Mouse (Mus musculus) midbrain, embryonic 11.5 days (tissue): ENCODE results near the gene Tmem270. TPM values are rescaled to one million over a fixed set of nuclear protein-coding genes. Genes with fewer than 3 reads are reported as not detected.

Experiments
- ATAC-seq: fragments of 200-750 bp; cut with Nextera tagmentation; 2 replicates; pipeline ENCODE4 v1.8.0; 2017; ENCODE audit warnings: moderate TSS enrichment, moderate library complexity; ENCODE audit not compliant: low FRiP score
- DNase-seq: peaks from one replicate; pipeline ENCODE4 v3.0.0; 2015; ENCODE audit warnings: low spot score; ENCODE audit errors: missing footprints
- H3K27ac ChIP-seq: fragments of 300-500 bp; sonication (generic); 2 replicates; pipeline ENCODE4 v1.5.1; 2014; ENCODE audit warnings: low read depth, low read length
- H3K27me3 ChIP-seq: fragments of 300-500 bp; sonication (generic); 2 replicates; pipeline ENCODE4 v1.6.1; 2014; ENCODE audit warnings: mild to moderate bottlenecking, low read length, moderate library complexity, mixed read lengths; ENCODE audit not compliant: control insufficient read depth, insufficient read depth
- H3K36me3 ChIP-seq: fragments of 300-500 bp; sonication (generic); 2 replicates; pipeline ENCODE4 v1.6.1; 2014; ENCODE audit warnings: mild to moderate bottlenecking, low read length, moderate library complexity, mixed read lengths; ENCODE audit not compliant: control insufficient read depth, insufficient read depth
- H3K4me1 ChIP-seq: fragments of 300-500 bp; sonication (generic); 2 replicates; pipeline ENCODE4 v1.6.1; 2014; ENCODE audit warnings: low read length; ENCODE audit not compliant: control insufficient read depth, insufficient read depth
- H3K4me2 ChIP-seq: fragments of 300-500 bp; sonication (generic); 2 replicates; pipeline ENCODE4 v1.6.1; 2014; ENCODE audit warnings: mild to moderate bottlenecking, moderate library complexity
- H3K4me3 ChIP-seq: fragments of 300-500 bp; sonication (generic); 2 replicates; pipeline ENCODE4 v1.5.1; 2014; ENCODE audit warnings: low read depth, low read length
- H3K9ac ChIP-seq: fragments of 300-500 bp; sonication (generic); 2 replicates; pipeline ENCODE4 v1.6.1; 2014; ENCODE audit warnings: low read length
- H3K9me3 ChIP-seq: fragments of 300-500 bp; sonication (generic); 2 replicates; pipeline ENCODE4 v1.6.1; 2016; ENCODE audit warnings: low read length; ENCODE audit not compliant: control insufficient read depth
- WGBS: fragments of 180-500 bp; shearing (Covaris S2); extraction: QIAGEN DNeasy Blood & Tissue Kit; methylation state at CpG from one replicate; pipeline ENCODE4 v1.1.7; 2014; 5-methylcytosine and 5-hydroxymethylcytosine counted together
- polyA plus RNA-seq: library from polyadenylated mRNA; unstranded; fragments of >200 nt; fragmentation: Nextera tagmentation; extraction: Ambion mirVana; gene quantifications from 2 replicates; pipeline ENCODE4 v1.2.1, GENCODE M21; 2014

Gene Tmem270
- polyA plus RNA-seq, 1 experiment from 2014 or later = not detected

DNA sequence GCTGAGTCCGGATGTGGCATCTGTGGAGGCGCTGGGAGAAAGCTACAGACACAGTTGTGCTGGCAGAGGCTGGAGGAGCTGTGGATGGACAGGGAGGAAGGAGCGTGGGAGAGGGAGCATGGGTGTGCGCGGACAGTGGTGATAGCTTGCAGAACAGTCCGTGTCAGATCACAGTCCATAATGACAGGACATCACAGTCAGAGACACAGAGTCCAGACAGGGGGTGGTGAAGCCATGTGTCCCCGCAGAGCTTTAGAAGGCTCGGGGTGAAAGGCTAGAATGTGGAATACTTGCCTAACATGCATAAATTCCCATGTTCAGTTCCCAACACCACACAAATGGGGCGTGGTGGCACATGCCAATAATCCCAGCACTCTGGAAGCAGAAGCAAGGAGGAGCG is 29.7 kb downstream of the Tmem270 start:
- H3K27ac ChIP-seq = no peak overlapping the region
- H3K4me2 ChIP-seq = no peak overlapping the region
- WGBS = 82% methylated on average over 10 of the region's 10 CpGs
- no peaks in the 10 kb centered on the region for H3K9me3 ChIP-seq
- no peaks in the 10 kb centered on the region for H3K27me3 ChIP-seq
- H3K9ac ChIP-seq = no peak overlapping the region
- no peaks in the 10 kb centered on the region for H3K36me3 ChIP-seq
- ATAC-seq (no peak), DNase-seq (no peak)
- no peaks in the 10 kb centered on the region for H3K4me1 ChIP-seq
- no peak overlapping the region for H3K4me3 ChIP-seq

DNA sequence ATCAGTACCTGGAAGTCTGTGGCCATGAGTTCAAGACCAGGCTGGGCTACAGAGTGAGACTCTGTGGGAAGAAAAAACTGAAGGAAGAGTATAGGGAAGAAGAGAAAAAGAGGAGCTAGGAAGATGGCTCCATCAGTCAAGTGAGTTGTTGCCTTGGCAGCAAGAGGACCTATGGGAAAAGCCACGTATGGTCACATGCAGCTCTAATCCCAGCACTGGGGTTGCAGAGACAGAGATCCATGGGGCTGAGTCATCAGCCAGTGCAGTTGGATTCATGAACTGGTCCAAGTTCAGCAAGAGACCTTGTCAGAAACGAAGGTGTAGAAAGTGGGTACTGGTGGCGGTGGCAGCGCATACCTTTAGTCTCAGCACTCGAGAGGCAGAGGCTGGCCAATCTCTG is 31.3 kb downstream of the Tmem270 start:
- H3K27me3 ChIP-seq = no peaks in the 10 kb centered on the region
- H3K4me2 ChIP-seq = no peak overlapping the region
- 85% methylated on average over 5 of the region's 5 CpGs for WGBS
- H3K9ac ChIP-seq = no peak overlapping the region
- no peaks in the 10 kb centered on the region for H3K9me3 ChIP-seq
- H3K4me3 ChIP-seq = no peak overlapping the region
- ATAC-seq (no peak), DNase-seq (no peak)
- H3K27ac ChIP-seq = no peak overlapping the region
- no peaks in the 10 kb centered on the region for H3K4me1 ChIP-seq
- no peaks in the 10 kb centered on the region for H3K36me3 ChIP-seq

DNA sequence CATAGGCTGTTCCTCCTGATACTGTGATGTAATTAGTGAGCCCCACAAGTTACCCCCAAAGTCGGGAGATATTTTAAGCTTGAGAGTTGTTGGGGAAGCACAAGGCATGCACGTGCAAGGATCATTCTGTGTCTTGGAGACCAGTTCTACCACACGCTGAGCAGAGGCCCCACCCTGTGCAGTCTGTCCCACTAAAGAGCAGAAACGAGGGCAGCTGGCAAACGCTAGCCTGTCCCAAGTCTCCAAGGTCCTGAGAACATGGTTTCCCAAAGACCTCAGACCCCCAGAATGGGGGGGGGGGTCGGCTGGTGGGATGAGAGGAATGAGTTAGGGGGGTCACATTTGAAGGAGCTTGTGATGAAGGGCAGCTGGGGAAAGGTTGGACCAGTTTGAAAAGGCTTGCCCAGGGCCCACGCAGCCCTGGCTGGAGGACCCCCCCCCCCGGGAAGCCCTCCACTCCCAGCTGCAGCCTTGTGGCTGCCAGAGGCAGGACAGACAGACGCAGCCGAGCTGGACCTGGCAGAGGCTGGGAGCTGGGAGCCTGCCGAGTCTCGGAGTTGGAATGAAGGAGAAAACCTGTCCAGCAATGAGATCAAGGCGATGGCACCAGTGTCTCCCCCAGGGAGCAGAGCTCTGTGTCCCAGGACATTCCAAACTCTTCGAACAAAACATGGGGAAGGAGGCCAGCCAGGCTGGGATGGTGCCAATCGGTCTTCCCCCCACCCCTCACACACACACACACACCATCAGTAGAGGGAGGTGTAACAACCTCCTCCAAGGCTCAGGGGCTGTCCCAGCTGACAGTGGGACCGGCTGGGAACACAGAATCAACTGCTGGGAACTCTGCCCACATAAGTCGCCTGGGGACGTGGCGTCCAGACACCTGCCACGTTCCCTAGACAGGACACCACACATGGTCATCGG is 32.3 kb downstream of the Tmem270 start:
- Histone ChIP-seq H3K9me3 (no peaks in the 10 kb centered on the region), H3K9ac (no peak overlapping the region), H3K27ac (no peak overlapping the region), H3K4me1 (no peaks in the 10 kb centered on the region), H3K27me3 (no peaks in the 10 kb centered on the region), H3K4me2 (no peak overlapping the region), H3K4me3 (no peak overlapping the region), H3K36me3 (no peaks in the 10 kb centered on the region)
- WGBS = 80% methylated on average over 21 of the region's 21 CpGs
- ATAC-seq (no peak), DNase-seq (peak; percentile 77)

DNA sequence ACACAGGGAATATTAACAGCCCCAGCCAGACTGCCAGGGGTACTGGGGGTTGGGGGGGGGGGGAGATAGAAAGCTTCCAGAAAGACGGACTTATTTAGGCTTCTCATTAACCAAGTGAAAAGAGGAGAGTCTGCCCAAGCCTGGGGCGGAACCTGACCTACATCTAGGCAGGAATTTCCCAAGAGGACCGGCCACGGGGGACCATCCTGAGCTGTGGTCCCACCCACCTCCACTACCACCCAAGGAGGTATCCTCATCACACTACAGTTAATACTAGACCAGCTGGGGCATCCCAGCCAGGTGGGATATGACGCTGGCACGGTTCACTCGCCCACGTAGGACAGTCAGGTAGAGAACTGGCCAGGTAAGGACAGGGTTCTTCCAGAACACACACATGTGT is 33.5 kb downstream of the Tmem270 start:
- WGBS = 87% methylated on average over 8 of the region's 8 CpGs
- peak; percentile 17 for DNase-seq
- H3K4me2 ChIP-seq = no peak overlapping the region

DNA sequence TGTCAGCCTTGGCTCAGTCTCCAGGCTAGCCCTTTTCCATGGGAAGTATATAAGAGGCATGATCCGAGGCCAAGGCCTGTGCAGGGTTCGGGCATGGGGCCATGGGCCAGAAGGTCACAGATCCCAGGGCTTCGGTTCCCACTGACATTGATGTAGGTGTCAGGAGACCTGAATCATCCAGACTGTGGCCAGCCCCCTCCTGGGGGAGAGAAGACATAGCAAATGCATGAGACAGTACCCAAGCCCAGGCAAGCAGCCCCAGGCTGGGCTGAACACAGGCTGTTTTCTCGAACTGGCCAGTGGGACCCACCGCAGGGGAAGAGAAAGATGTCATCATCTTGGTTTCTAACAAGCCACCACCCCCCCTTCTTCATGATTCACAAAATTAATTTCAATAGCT is 33.9 kb downstream of the Tmem270 start:
- no peak for DNase-seq
- Histone ChIP-seq H3K4me3 (no peak overlapping the region), H3K9ac (no peak overlapping the region), H3K9me3 (no peaks in the 10 kb centered on the region), H3K36me3 (no peaks in the 10 kb centered on the region), H3K4me1 (no peaks in the 10 kb centered on the region), H3K4me2 (no peak overlapping the region), H3K27me3 (no peaks in the 10 kb centered on the region), H3K27ac (no peak overlapping the region)
- WGBS = 71% methylated on average over 5 of the region's 5 CpGs
- ATAC-seq = no peak

More for the DNA sequence above, 33.5 kb downstream of the Tmem270 start:
- Histone ChIP-seq H3K9me3 (no peaks in the 10 kb centered on the region), H3K27ac (no peak overlapping the region), H3K9ac (no peak overlapping the region), H3K4me3 (no peak overlapping the region), H3K36me3 (no peaks in the 10 kb centered on the region), H3K27me3 (no peaks in the 10 kb centered on the region), H3K4me1 (no peaks in the 10 kb centered on the region)
- ATAC-seq = no peak

DNA sequence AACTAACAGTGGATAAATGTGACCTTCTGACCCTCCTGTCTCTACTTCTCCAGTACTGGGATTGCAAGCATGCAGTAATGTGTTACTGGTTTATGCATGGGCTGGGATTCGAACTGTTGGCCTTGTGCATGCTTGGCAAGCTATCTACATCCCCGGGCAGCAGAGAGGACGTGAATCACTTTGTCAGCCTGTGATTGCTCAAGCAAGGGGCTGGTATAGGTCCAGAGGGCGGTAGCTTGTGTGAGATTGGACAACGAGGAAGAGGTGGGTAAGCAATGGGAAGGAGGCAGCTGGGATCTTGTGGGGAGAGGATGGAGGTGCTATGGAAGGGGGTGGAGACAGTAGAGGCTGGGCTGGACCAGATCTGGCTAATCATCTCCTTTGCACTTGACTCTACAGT is 38.0 kb downstream of the Tmem270 start:
- DNase-seq (peak; percentile 33), ATAC-seq (no peak)
- Histone ChIP-seq H3K4me2 (no peak overlapping the region), H3K4me1 (no peaks in the 10 kb centered on the region), H3K9me3 (no peaks in the 10 kb centered on the region), H3K27me3 (no peaks in the 10 kb centered on the region), H3K27ac (no peak overlapping the region), H3K9ac (no peak overlapping the region), H3K36me3 (no peaks in the 10 kb centered on the region), H3K4me3 (no peak overlapping the region)
- WGBS = 80% methylated on average over 5 of the region's 5 CpGs

DNA sequence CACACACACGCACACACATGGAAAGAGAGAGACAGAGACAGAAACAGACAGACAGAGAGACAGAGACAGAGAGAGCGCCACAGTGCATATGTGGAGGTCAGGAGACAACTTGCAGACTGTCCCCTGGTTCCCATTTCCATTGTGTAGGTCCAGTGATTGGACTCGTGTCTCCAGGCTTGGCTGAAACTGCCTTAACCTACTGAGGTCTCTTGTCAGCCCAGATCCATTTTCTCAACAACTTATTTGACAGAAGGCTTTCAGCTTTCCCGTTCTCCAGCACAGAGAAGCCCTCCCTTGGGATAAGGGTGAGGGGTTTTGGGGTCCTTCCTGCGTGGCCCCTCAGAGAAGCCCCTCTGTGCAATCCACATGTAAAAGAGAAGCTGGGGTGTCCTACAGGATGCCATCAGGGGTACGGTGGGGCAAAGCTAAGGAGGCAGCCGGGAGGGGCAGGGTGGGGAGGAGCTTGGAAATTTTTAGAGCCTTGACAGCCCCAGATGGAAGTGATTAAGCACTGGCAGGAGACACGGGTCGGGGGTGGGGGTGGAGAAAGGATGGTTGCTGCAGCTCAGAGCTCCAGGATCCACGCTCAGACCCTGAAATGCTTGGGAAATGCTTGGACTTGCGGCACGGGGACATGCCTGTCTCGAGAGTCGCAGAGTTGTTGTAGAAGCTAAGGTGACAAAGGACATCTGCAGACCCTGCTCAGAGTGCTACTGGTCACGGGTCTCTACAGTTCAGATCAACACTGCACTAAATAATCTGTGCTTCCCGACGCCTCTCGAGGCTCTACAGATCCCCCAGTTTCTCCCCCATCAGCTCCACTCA is 39.0 kb downstream of the Tmem270 start:
- H3K4me2 ChIP-seq = no peak overlapping the region
- H3K9me3 ChIP-seq = no peaks in the 10 kb centered on the region
- 67% methylated on average over 18 of the region's 18 CpGs for WGBS
- ATAC-seq (no peak), DNase-seq (peak; percentile 74)
- no peaks in the 10 kb centered on the region for H3K4me1 ChIP-seq
- no peak overlapping the region for H3K27ac ChIP-seq
- H3K27me3 ChIP-seq = no peaks in the 10 kb centered on the region
- H3K4me3 ChIP-seq = no peak overlapping the region
- no peak overlapping the region for H3K9ac ChIP-seq
- no peaks in the 10 kb centered on the region for H3K36me3 ChIP-seq

DNA sequence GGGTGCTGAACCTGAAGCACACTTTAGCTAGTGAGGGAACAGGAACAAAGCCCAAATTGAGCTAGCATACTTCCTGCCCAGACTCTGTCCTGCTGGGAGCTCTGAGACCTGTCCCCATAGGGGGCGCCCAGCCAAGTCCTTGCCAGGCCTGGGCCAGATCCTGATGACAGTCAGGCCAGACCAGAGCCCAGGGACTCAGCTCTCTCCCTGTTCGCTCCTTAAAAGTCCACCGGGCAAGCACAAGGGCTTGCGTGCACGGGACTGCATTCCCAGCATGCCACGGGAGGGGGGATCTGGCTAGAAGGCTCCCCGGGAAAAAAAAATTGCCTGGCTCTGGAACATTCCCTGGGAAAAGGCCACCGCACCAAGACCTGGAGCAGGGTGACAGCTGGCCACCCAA is 41.4 kb downstream of the Tmem270 start:
- Histone ChIP-seq H3K4me3 (no peak overlapping the region), H3K27me3 (no peaks in the 10 kb centered on the region), H3K9ac (no peak overlapping the region), H3K27ac (no peak overlapping the region), H3K9me3 (no peaks in the 10 kb centered on the region), H3K4me2 (no peak overlapping the region), H3K4me1 (no peaks in the 10 kb centered on the region), H3K36me3 (no peaks in the 10 kb centered on the region)
- DNase-seq (peak; percentile 57), ATAC-seq (no peak)
- 52% methylated on average over 8 of the region's 8 CpGs for WGBS

DNA sequence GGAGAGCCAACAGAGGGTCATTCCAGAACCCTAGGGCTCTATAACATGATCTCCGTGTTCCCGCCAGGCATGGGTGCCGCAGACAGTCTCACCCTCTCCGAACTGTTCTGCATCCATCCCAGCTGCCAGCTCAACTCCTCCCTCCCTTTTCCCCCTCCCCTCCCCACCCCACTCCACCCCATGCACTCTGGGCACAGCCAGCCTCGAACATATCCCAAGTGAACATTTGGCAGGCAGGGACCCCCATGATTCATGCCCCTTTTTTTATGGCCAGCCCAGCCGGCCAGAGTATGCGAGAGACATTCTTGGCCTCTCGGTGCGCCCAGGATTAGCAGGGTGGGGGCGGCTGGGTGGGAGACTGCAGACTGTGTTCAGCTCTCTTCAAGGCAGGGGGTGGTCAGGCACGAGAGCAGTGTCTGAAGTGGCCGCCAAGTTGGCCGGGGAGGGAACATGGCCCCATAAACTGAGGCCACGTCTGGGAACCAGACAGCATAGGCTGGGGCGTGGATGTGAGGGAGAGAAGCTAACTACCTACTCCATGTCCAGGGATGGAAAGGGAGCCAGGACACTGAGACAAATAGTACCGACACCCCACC is 44.5 kb downstream of the Tmem270 start:
- no peaks in the 10 kb centered on the region for H3K4me1 ChIP-seq
- ATAC-seq (no peak), DNase-seq (peak; percentile 79)
- H3K4me2 ChIP-seq = no peak overlapping the region
- H3K4me3 ChIP-seq = no peak overlapping the region
- H3K9me3 ChIP-seq = no peaks in the 10 kb centered on the region
- no peaks in the 10 kb centered on the region for H3K36me3 ChIP-seq
- no peak overlapping the region for H3K9ac ChIP-seq
- 79% methylated on average over 16 of the region's 16 CpGs for WGBS
- no peak overlapping the region for H3K27ac ChIP-seq
- no peaks in the 10 kb centered on the region for H3K27me3 ChIP-seq
